ENCODE assay signal across 15 mouse cellular contexts in the genomic region with DNA sequence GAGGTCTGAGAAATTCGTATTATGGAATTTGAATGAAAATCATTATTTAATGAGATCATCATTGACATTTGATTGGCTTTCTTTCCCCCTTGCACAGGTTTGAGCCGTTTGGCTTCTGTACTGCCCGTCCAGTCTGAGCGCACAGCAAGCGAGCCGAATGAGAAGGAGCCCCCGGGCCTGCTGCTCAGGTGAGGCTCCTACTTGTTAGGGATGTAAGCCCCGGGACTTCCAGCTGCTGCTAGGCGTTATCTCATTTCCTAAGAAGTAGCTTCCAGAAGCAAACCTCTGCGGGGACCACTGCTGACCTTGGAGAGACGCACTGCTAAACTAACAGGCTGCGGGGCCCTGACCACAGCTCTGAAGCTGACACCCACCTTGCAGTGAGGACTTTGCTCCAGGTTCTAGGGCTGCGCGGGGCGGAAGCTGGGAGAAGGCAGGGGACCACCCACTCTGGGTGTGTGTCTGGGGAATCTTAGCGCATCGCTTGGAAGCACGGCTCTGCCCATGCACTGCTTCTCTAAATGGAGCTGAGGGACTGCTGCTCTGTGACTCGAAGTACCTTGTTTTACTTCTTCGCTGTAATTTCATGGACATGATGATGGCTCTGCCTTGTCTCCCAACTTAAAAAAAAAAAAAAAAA. TPM values are rescaled to one million over a fixed set of nuclear protein-coding genes. Genes with fewer than 3 reads are reported as not detected.
DNase-seq lines count a peak whose midpoint lies in the region; ATAC-seq and TF ChIP-seq lines count a peak whose summit lies in the region.
"Had no signal": no experiment of that assay in that cellular context is flagged by ENCODE, and none has a peak within 500 bp of the region (broad histone marks: within the 10 kb centered on the region; RNA-seq: fewer than 3 reads in every experiment).

No protein-coding gene starts in this region.

- WGBS in midbrain, embryonic 10.5 days: 21% methylated on average over 20 of the region's 20 CpGs
- 21% methylated on average over 20 of the region's 20 CpGs for WGBS in midbrain, postnatal 0 days
- WGBS in forebrain, embryonic 13.5 days: 4% methylated on average over 20 of the region's 20 CpGs
- 15% methylated on average over 20 of the region's 20 CpGs for WGBS in midbrain, embryonic 13.5 days
- 36% methylated on average over 20 of the region's 20 CpGs for WGBS in stomach, postnatal 0 days

- ATAC-seq in midbrain, postnatal 0 days (ENCODE audit: low FRiP score): no peak
- ATAC-seq in forebrain, embryonic 13.5 days: peak; percentile 34
- peak; percentile 55; the same call in 1 of the 2 replicates for ATAC-seq in midbrain, embryonic 13.5 days
- ATAC-seq in stomach, postnatal 0 days (ENCODE audit: low FRiP score, low TSS enrichment): no peak
- ATAC-seq: liver, embryonic 12.5 days had no signal

- TF ChIP-seq EP300 in stomach, postnatal 0 days (optimal IDR thresholded peaks at IDR 0.05): no peak

- peak overlapping the region; percentile 30 for H3K4me3 ChIP-seq in midbrain, embryonic 10.5 days
- H3K4me3 ChIP-seq in midbrain, postnatal 0 days (ENCODE audit: low read depth, low read length): no peak overlapping the region
- 0 out of 2 replicates have a peak overlapping the region, but pooled peaks have one; percentile 4 for H3K4me3 ChIP-seq in forebrain, embryonic 13.5 days
- no peak overlapping the region for H3K4me3 ChIP-seq in midbrain, embryonic 13.5 days (replicated peaks)
- no peak overlapping the region for H3K4me3 ChIP-seq in stomach, postnatal 0 days (ENCODE audit: low read depth, low read length)
- H3K4me3 ChIP-seq: erythroblast, embryonic 14.5 days; liver, embryonic 12.5 days; myocyte had no signal

- peaks cover 18% of the 10 kb centered on the region; the same call in 1 of the 2 replicates for H3K9me3 ChIP-seq in midbrain, embryonic 10.5 days (replicated peaks)
- 0 out of 2 replicates have a peak, but pooled peaks cover 5% of the 10 kb centered on the region for H3K9me3 ChIP-seq in midbrain, postnatal 0 days (ENCODE audit: low read length)
- H3K9me3 ChIP-seq in forebrain, embryonic 13.5 days (replicated peaks): peaks cover 22% of the 10 kb centered on the region
- H3K9me3 ChIP-seq in midbrain, embryonic 13.5 days: peaks cover 10% of the 10 kb centered on the region; the same call in 1 of the 2 replicates
- H3K9me3 ChIP-seq in stomach, postnatal 0 days (ENCODE audit: control insufficient read depth, low read length): no peaks in the 10 kb centered on the region
- H3K9me3 ChIP-seq: liver, embryonic 12.5 days had no signal

- H3K4me2 ChIP-seq in midbrain, postnatal 0 days (ENCODE audit: low read depth, low read length, poor library complexity, severe bottlenecking): no peak overlapping the region
- peak overlapping the region; percentile 50 for H3K4me2 ChIP-seq in forebrain, embryonic 13.5 days
- H3K4me2 ChIP-seq in midbrain, embryonic 13.5 days (replicated peaks): 0 out of 2 replicates have a peak overlapping the region, but pooled peaks have one; percentile 11
- H3K4me2 ChIP-seq in stomach, postnatal 0 days (replicated peaks; ENCODE audit: low read depth): no peak overlapping the region
- H3K4me2 ChIP-seq: liver, embryonic 12.5 days had no signal

- peaks cover 79% of the 10 kb centered on the region for H3K27me3 ChIP-seq in midbrain, embryonic 10.5 days (ENCODE audit: low read depth, poor library complexity, severe bottlenecking)
- H3K27me3 ChIP-seq in midbrain, postnatal 0 days (ENCODE audit: insufficient read depth, low read length): peaks cover 22% of the 10 kb centered on the region
- no peaks in the 10 kb centered on the region for H3K27me3 ChIP-seq in forebrain, embryonic 13.5 days
- H3K27me3 ChIP-seq in midbrain, embryonic 13.5 days: peaks cover 73% of the 10 kb centered on the region
- 0 out of 2 replicates have a peak, but pooled peaks cover 2% of the 10 kb centered on the region for H3K27me3 ChIP-seq in stomach, postnatal 0 days (ENCODE audit: control insufficient read depth, insufficient read depth, low read length)

- peaks cover 30% of the 10 kb centered on the region for H3K4me1 ChIP-seq in midbrain, embryonic 10.5 days
- no peaks in the 10 kb centered on the region for H3K4me1 ChIP-seq in midbrain, postnatal 0 days (ENCODE audit: insufficient read depth, low read length)
- peaks cover 33% of the 10 kb centered on the region for H3K4me1 ChIP-seq in forebrain, embryonic 13.5 days
- peaks cover 26% of the 10 kb centered on the region for H3K4me1 ChIP-seq in midbrain, embryonic 13.5 days (replicated peaks)
- H3K4me1 ChIP-seq in stomach, postnatal 0 days (replicated peaks; ENCODE audit: control insufficient read depth, insufficient read depth): no peaks in the 10 kb centered on the region
- H3K4me1 ChIP-seq: liver, embryonic 12.5 days had no signal

- peak; percentile 35 for DNase-seq in midbrain, embryonic 10.5 days (ENCODE audit: low spot score)
- no peak for DNase-seq in midbrain, postnatal 0 days (ENCODE audit: low spot score)
- no peak for DNase-seq in right cerebral cortex, postnatal 10 days (ENCODE audit: low spot score in 2 of 2)
- no peak for DNase-seq in thymus, postnatal 10 days (ENCODE audit: low spot score in 2 of 2)
- no peak for DNase-seq in stomach, postnatal 0 days (ENCODE audit: low spot score)
- DNase-seq: adrenal gland, adult 2 months; cerebellum, adult 2 months; kidney, adult 18-20 months; kidney, postnatal 25 days had no signal

- no peak for TF ChIP-seq CTCF in midbrain, postnatal 0 days (IDR thresholded peaks at IDR 0.05)
- TF ChIP-seq CTCF in stomach, postnatal 0 days (IDR thresholded peaks at IDR 0.05; ENCODE audit: low read depth): no peak

- H3K9ac ChIP-seq in midbrain, postnatal 0 days (replicated peaks; ENCODE audit: low read length, poor library complexity, severe bottlenecking): no peak overlapping the region
- peak overlapping the region; percentile 22; the same call in 1 of the 2 replicates for H3K9ac ChIP-seq in forebrain, embryonic 13.5 days
- no peak overlapping the region for H3K9ac ChIP-seq in midbrain, embryonic 13.5 days (replicated peaks)
- no peak overlapping the region for H3K9ac ChIP-seq in stomach, postnatal 0 days (ENCODE audit: low read length)
- H3K9ac ChIP-seq: liver, embryonic 12.5 days had no signal

- no peaks in the 10 kb centered on the region for H3K36me3 ChIP-seq in midbrain, embryonic 10.5 days
- no peaks in the 10 kb centered on the region for H3K36me3 ChIP-seq in midbrain, postnatal 0 days (ENCODE audit: insufficient read depth, low read length)
- 0 out of 2 replicates have a peak, but pooled peaks cover 7% of the 10 kb centered on the region for H3K36me3 ChIP-seq in forebrain, embryonic 13.5 days (ENCODE audit: poor library complexity, severe bottlenecking)
- H3K36me3 ChIP-seq in midbrain, embryonic 13.5 days: no peaks in the 10 kb centered on the region
- no peaks in the 10 kb centered on the region for H3K36me3 ChIP-seq in stomach, postnatal 0 days (ENCODE audit: control insufficient read depth, insufficient read depth, low read length)
- H3K36me3 ChIP-seq: liver, embryonic 12.5 days had no signal

- 0 out of 2 replicates have a peak overlapping the region, but pooled peaks have one; percentile 28 for H3K27ac ChIP-seq in midbrain, embryonic 10.5 days (replicated peaks)
- no peak overlapping the region for H3K27ac ChIP-seq in midbrain, postnatal 0 days (ENCODE audit: low read depth, low read length)
- H3K27ac ChIP-seq in forebrain, embryonic 13.5 days: peak overlapping the region; percentile 82
- no peak overlapping the region for H3K27ac ChIP-seq in midbrain, embryonic 13.5 days
- H3K27ac ChIP-seq in stomach, postnatal 0 days (replicated peaks): no peak overlapping the region
- H3K27ac ChIP-seq: liver, embryonic 12.5 days had no signal

RNA-seq across cellular contexts. Expression of a gene that starts 46.2 kb away (rescaled TPM):
- 0.05 TPM in 1 of 2 replicates, not detected in the other for polyA plus RNA-seq in midbrain, embryonic 10.5 days (2016; fragmentation: Nextera tagmentation; extraction: Ambion mirVana)
- total RNA-seq in midbrain, postnatal 0 days (2014; rRNA removed): 0.77 and 1.7 TPM in 2 replicates
- 0.81 and 1.3 TPM in 2 replicates for polyA plus RNA-seq in midbrain, postnatal 0 days (2015; fragmentation: Nextera tagmentation; extraction: Ambion mirVana)
- 0.68 and 0.93 TPM in 2 replicates for polyA plus RNA-seq in forebrain, embryonic 13.5 days (2015; fragmentation: Nextera tagmentation; extraction: Ambion mirVana)
- polyA plus RNA-seq in midbrain, embryonic 13.5 days (2015; fragmentation: Nextera tagmentation; extraction: Ambion mirVana): 0.42 and 1.6 TPM in 2 replicates
- polyA plus RNA-seq in stomach, postnatal 0 days (2015; fragmentation: Nextera tagmentation; extraction: Ambion mirVana): 0.04 and 0.10 TPM in 2 replicates
- total RNA-seq: megakaryocyte progenitor cell, adult 5-6 weeks had no signal
- polyA plus RNA-seq: adrenal gland, adult 2 months; erythroblast, embryonic 14.5 days; liver, embryonic 12.5 days had no signal

Comparison
In these comparisons a context has a peak if more than half of its experiments do, and no peak if none do; other contexts are left out.
1. H3K27ac ChIP-seq: peak in midbrain, embryonic 10.5 days (single experiment) and forebrain, embryonic 13.5 days (single experiment); none in midbrain, postnatal 0 days (single experiment), midbrain, embryonic 13.5 days (single experiment) and stomach, postnatal 0 days (single experiment).
2. H3K4me3 ChIP-seq: peak in midbrain, embryonic 10.5 days (single experiment) and forebrain, embryonic 13.5 days (single experiment); none in midbrain, postnatal 0 days (single experiment), midbrain, embryonic 13.5 days (single experiment) and stomach, postnatal 0 days (single experiment).
3. ATAC-seq: peak in forebrain, embryonic 13.5 days (single experiment) and midbrain, embryonic 13.5 days (single experiment); none in midbrain, postnatal 0 days (single experiment) and stomach, postnatal 0 days (single experiment).
4. H3K4me2 ChIP-seq: peak in forebrain, embryonic 13.5 days (single experiment) and midbrain, embryonic 13.5 days (single experiment); none in midbrain, postnatal 0 days (single experiment) and stomach, postnatal 0 days (single experiment).